Mouse (Mus musculus): Measurements from ENCODE around the gene Dock4.

The Dock4 gene

GRCm38 (mm10) chr12:40445648-40446449 is at the start of gene Dock4, which contains the start of gene Zfp277:
Dock4 (plus strand) TSS chr12:40445952.
Zfp277 (minus strand) TSS chr12:40445902.
- DNase-seq (ENCODE audit: low spot score in 2 of 2): peak; percentile 98 to 100

- DNase-seq (ENCODE audit: low spot score in 2 of 2): no peak
Measured at GRCm38 (mm10) chr12:40398916-40399315, 46.8 kb upstream of the Dock4 start.

GRCm38 (mm10) chr12:40399386-40399785 is 46.4 kb upstream of the Dock4 start:
- no peak for DNase-seq (ENCODE audit: low spot score in 2 of 2)

- DNase-seq (ENCODE audit: low spot score in 2 of 2): no peak
Measured at GRCm38 (mm10) chr12:40399812-40400211, 45.9 kb upstream of the Dock4 start.

- DNase-seq (ENCODE audit: low spot score in 2 of 2): peak; percentile 45 to 51
Measured at GRCm38 (mm10) chr12:40414682-40415311, 31.0 kb upstream of the Dock4 start.

GRCm38 (mm10) chr12:40415312-40415925 is 30.3 kb upstream of the Dock4 start:
- DNase-seq (ENCODE audit: low spot score in 2 of 2): no peak

- no peak for DNase-seq (ENCODE audit: low spot score in 2 of 2)
Measured at GRCm38 (mm10) chr12:40417257-40417656, 28.5 kb upstream of the Dock4 start.

GRCm38 (mm10) chr12:40424991-40425390 is 20.8 kb upstream of the Dock4 start:
- DNase-seq (ENCODE audit: low spot score in 2 of 2): no peak

- no peak for DNase-seq (ENCODE audit: low spot score in 2 of 2)
Measured at GRCm38 (mm10) chr12:40427606-40428005, 18.1 kb upstream of the Dock4 start.

GRCm38 (mm10) chr12:40429976-40430375 is 15.8 kb upstream of the Dock4 start:
- no peak for DNase-seq (ENCODE audit: low spot score in 2 of 2)

- no peak for DNase-seq (ENCODE audit: low spot score in 2 of 2)
Measured at GRCm38 (mm10) chr12:40431075-40431474, 14.7 kb upstream of the Dock4 start.

GRCm38 (mm10) chr12:40434101-40434500 is 11.7 kb upstream of the Dock4 start:
- peak in 1 of 2 experiments; percentile 37 for DNase-seq (ENCODE audit: low spot score in 2 of 2)

- no peak for DNase-seq (ENCODE audit: low spot score in 2 of 2)
Measured at GRCm38 (mm10) chr12:40438049-40438448, 7.7 kb upstream of the Dock4 start.

- no peak for DNase-seq (ENCODE audit: low spot score in 2 of 2)
Measured at GRCm38 (mm10) chr12:40445206-40445605, 546 bp upstream of the Dock4 start.

GRCm38 (mm10) chr12:40446450-40447381 is 964 bp downstream of the Dock4 start:
- peak in 1 of 2 experiments; percentile 36 for DNase-seq (ENCODE audit: low spot score in 2 of 2)

GRCm38 (mm10) chr12:40447561-40448355 is 2.0 kb downstream of the Dock4 start:
- DNase-seq (ENCODE audit: low spot score in 2 of 2): no peak

GRCm38 (mm10) chr12:40449119-40449795 is 3.5 kb downstream of the Dock4 start:
- DNase-seq (ENCODE audit: low spot score in 2 of 2): no peak

- DNase-seq (ENCODE audit: low spot score in 2 of 2): no peak
Measured at GRCm38 (mm10) chr12:40456517-40456916, 10.8 kb downstream of the Dock4 start.

GRCm38 (mm10) chr12:40458977-40459376 is 13.2 kb downstream of the Dock4 start:
- DNase-seq (ENCODE audit: low spot score in 2 of 2): no peak

GRCm38 (mm10) chr12:40459673-40460265 is 14.0 kb downstream of the Dock4 start:
- DNase-seq (ENCODE audit: low spot score in 2 of 2): no peak
